Mouse (Mus musculus): Measurements from ENCODE around the gene Noa1. TPM values are rescaled to one million over a fixed set of nuclear protein-coding genes. Genes with fewer than 3 reads are reported as not detected.

Gene Noa1
- polyA plus RNA-seq, 1 experiment: 33.4 TPM

GRCm38 (mm10) chr5:77266886-77267401, 42.9 kb downstream of the Noa1 start:
- peak overlapping the region; percentile 89 for H3ac ChIP-seq (ENCODE audit: control insufficient read depth, insufficient read length, low read depth)
- peak overlapping the region; percentile 68 for H3K4me3 ChIP-seq (ENCODE audit: insufficient read depth, poor library complexity, severe bottlenecking)
- H3K79me2 ChIP-seq (ENCODE audit: control insufficient read depth, insufficient read depth): peaks cover 61% of the 10 kb centered on the region
- peaks cover 49% of the 10 kb centered on the region for H3K79me3 ChIP-seq (ENCODE audit: low read depth)
- TF ChIP-seq MYOD1 (IDR thresholded peaks at IDR 0.05; ENCODE audit: control insufficient read depth, insufficient read length, low read depth): no peak
- peaks cover 31% of the 10 kb centered on the region for H3K36me3 ChIP-seq (ENCODE audit: control insufficient read depth, insufficient read depth)
- H3K27me3 ChIP-seq (ENCODE audit: control insufficient read depth, insufficient read depth, insufficient read length): no peaks in the 10 kb centered on the region

- Histone ChIP-seq H3K4me3 (ENCODE audit: insufficient read depth, poor library complexity, severe bottlenecking) (peak overlapping the region; percentile 68), H3K36me3 (ENCODE audit: control insufficient read depth, insufficient read depth) (peaks cover 28% of the 10 kb centered on the region), H3K79me2 (ENCODE audit: control insufficient read depth, insufficient read depth) (peaks cover 54% of the 10 kb centered on the region), H3ac (ENCODE audit: control insufficient read depth, insufficient read length, low read depth) (peak overlapping the region; percentile 89), H3K27me3 (ENCODE audit: control insufficient read depth, insufficient read depth, insufficient read length) (no peaks in the 10 kb centered on the region), H3K79me3 (ENCODE audit: low read depth) (peaks cover 46% of the 10 kb centered on the region)
- TF ChIP-seq MYOG (IDR thresholded peaks at IDR 0.05; ENCODE audit: control insufficient read depth, extremely low read depth, insufficient read length) (no peak), CTCF (IDR thresholded peaks at IDR 0.05; ENCODE audit: control insufficient read depth, insufficient read depth, insufficient read length) (no peak), MAX (IDR thresholded peaks at IDR 0.05) (no peak), FOSL1 (IDR thresholded peaks at IDR 0.05; ENCODE audit: insufficient read depth, low read length, poor library complexity, severe bottlenecking) (no peak), USF1 (IDR thresholded peaks at IDR 0.05; ENCODE audit: low read depth) (no peak), CEBPB (IDR thresholded peaks at IDR 0.05; ENCODE audit: low read depth) (no peak), MYOD1 (IDR thresholded peaks at IDR 0.05; ENCODE audit: control insufficient read depth, insufficient read length, low read depth) (no peak)
These were observed 43.6 kb downstream of the Noa1 start for GRCm38 (mm10) chr5:77266066-77266885.

DNA sequence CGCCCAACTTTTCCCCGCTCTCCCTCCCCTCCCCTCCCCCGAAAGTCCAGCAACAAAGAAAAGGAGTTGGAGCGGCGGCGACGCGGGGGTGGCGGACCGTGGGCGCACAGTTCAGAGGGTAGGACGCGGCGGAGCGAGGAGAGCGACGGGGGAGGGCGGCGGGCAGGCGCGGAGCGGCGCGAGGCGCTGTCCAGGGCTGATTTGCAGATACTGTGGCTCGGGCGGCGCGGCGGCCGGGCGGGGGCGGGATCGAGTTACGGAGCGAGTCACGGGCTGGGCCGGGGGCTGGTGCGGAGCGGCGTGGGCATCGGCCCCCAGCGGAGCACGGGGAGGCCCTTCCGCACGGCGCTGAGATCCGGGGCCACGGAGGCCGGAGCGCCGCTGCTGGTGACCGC, 44.2 kb downstream of the Noa1 start:
- Histone ChIP-seq H3K79me3 (ENCODE audit: low read depth) (peaks cover 41% of the 10 kb centered on the region), H3K4me3 (ENCODE audit: insufficient read depth, poor library complexity, severe bottlenecking) (peak overlapping the region; percentile 68), H3ac (ENCODE audit: control insufficient read depth, insufficient read length, low read depth) (peak overlapping the region; percentile 89), H3K36me3 (ENCODE audit: control insufficient read depth, insufficient read depth) (peaks cover 22% of the 10 kb centered on the region), H3K27me3 (ENCODE audit: control insufficient read depth, insufficient read depth, insufficient read length) (no peaks in the 10 kb centered on the region), H3K79me2 (ENCODE audit: control insufficient read depth, insufficient read depth) (peaks cover 48% of the 10 kb centered on the region)
- no peak for TF ChIP-seq MYOG (IDR thresholded peaks at IDR 0.05; ENCODE audit: control insufficient read depth, extremely low read depth, insufficient read length)
- no peak for TF ChIP-seq USF1 (IDR thresholded peaks at IDR 0.05; ENCODE audit: low read depth)
- TF ChIP-seq MAX (IDR thresholded peaks at IDR 0.05): peak; percentile 17

DNA sequence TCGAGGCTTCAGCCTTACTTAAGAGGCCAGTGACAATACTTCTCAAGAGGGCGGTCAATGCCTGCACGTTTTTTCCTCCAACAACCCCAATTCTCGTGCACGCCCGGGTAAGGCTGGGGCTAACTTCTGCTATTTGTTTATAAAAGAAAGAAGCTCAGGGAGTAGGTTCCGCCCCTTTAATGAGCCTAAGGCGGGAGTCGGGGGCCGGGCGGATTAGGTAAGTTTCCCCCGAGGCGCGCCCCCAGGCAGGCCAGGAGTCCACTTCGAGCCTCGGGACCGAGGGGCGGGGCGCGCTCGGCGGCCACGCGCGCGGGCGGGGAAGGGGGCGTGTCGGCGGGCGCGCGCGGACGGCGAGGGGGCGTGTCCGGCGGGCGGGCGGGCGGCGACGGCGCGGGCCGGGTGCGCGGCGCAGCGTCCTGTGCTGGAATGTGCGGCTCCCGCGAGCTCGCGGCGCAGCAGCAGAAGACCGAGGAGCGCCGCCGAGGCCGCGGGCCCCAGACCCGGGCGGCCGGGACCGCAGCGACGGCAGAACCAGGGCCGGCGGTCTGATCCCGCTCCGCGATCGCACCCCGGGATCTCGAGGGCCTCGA, 44.7 kb downstream of the Noa1 start, which contains the start of gene Rest:
Gene Rest, plus strand, starts transcription at position 411 of the 590 bp plus-strand sequence.
- Histone ChIP-seq H3ac (ENCODE audit: control insufficient read depth, insufficient read length, low read depth) (peak within 1 kb of the TSS; percentile 89), H3K27me3 (ENCODE audit: control insufficient read depth, insufficient read depth, insufficient read length) (no peaks in the 10 kb centered on the region), H3K79me3 (ENCODE audit: low read depth) (peaks cover 36% of the 10 kb centered on the region), H3K79me2 (ENCODE audit: control insufficient read depth, insufficient read depth) (peaks cover 43% of the 10 kb centered on the region), H3K4me3 (ENCODE audit: insufficient read depth, poor library complexity, severe bottlenecking) (peak within 1 kb of the TSS; percentile 68), H3K36me3 (ENCODE audit: control insufficient read depth, insufficient read depth) (peaks cover 17% of the 10 kb centered on the region)
- no peak for TF ChIP-seq USF1 (IDR thresholded peaks at IDR 0.05; ENCODE audit: low read depth)
- no peak for TF ChIP-seq MAX (IDR thresholded peaks at IDR 0.05)
- no peak for TF ChIP-seq MYOD1 (IDR thresholded peaks at IDR 0.05; ENCODE audit: control insufficient read depth, insufficient read length, low read depth)

DNA sequence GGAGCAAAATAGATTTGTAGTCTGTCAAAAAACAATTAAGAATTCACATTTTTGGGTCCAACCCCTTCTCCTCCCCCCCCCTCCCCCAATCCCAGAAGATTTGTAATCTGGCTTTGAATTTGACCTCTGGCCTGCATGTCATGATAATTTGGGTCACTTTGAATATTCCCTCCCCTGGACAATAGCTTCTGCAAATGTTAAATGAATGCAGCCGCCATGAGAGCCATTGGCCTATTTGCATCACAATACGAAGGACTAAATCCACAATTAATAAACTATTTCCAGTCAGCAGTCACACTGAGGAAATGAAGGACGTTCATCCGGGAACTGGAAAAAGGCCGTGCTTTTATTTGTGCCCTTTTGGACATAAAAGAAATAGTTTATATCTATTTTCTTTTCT, 47.8 kb downstream of the Noa1 start:
- Histone ChIP-seq H3K79me3 (ENCODE audit: low read depth) (peaks cover 7% of the 10 kb centered on the region), H3K36me3 (ENCODE audit: control insufficient read depth, insufficient read depth) (no peaks in the 10 kb centered on the region), H3ac (ENCODE audit: control insufficient read depth, insufficient read length, low read depth) (no peak overlapping the region), H3K79me2 (ENCODE audit: control insufficient read depth, insufficient read depth) (peaks cover 13% of the 10 kb centered on the region), H3K27me3 (ENCODE audit: control insufficient read depth, insufficient read depth, insufficient read length) (no peaks in the 10 kb centered on the region), H3K4me3 (ENCODE audit: insufficient read depth, poor library complexity, severe bottlenecking) (no peak overlapping the region)
- TF ChIP-seq MYOG (IDR thresholded peaks at IDR 0.05; ENCODE audit: control insufficient read depth, extremely low read depth, insufficient read length) (no peak), CEBPB (IDR thresholded peaks at IDR 0.05; ENCODE audit: low read depth) (no peak), CTCF (IDR thresholded peaks at IDR 0.05; ENCODE audit: control insufficient read depth, insufficient read depth, insufficient read length) (no peak), USF1 (IDR thresholded peaks at IDR 0.05; ENCODE audit: low read depth) (no peak), FOSL1 (IDR thresholded peaks at IDR 0.05; ENCODE audit: insufficient read depth, low read length, poor library complexity, severe bottlenecking) (no peak), MAX (IDR thresholded peaks at IDR 0.05) (no peak), MYOD1 (IDR thresholded peaks at IDR 0.05; ENCODE audit: control insufficient read depth, insufficient read length, low read depth) (no peak)

DNA sequence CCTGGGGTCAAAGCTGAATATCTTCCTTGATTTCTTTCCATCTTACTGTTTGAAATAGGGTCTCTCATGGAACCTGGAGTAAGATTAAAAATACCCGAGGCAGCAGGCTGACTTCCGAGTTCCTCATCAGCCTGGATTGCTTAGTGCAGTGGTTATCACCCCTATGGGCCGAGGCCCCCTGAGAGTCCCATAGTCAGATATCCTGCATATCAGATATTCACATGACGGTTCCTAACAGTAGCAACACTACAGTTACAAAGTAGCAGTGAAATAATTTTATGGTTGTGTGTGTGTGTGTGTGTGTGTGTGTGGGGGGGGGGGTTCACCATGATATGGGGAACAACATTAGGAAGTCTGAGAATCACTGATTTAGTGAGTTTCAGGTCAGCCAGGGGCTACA, 48.7 kb downstream of the Noa1 start:
- Histone ChIP-seq H3K36me3 (ENCODE audit: control insufficient read depth, insufficient read depth) (no peaks in the 10 kb centered on the region), H3K79me3 (ENCODE audit: low read depth) (no peaks in the 10 kb centered on the region), H3K4me3 (ENCODE audit: insufficient read depth, poor library complexity, severe bottlenecking) (no peak overlapping the region), H3ac (ENCODE audit: control insufficient read depth, insufficient read length, low read depth) (no peak overlapping the region), H3K79me2 (ENCODE audit: control insufficient read depth, insufficient read depth) (peaks cover 3% of the 10 kb centered on the region), H3K27me3 (ENCODE audit: control insufficient read depth, insufficient read depth, insufficient read length) (no peaks in the 10 kb centered on the region)
- TF ChIP-seq CTCF (IDR thresholded peaks at IDR 0.05; ENCODE audit: control insufficient read depth, insufficient read depth, insufficient read length) (no peak), MYOG (IDR thresholded peaks at IDR 0.05; ENCODE audit: control insufficient read depth, extremely low read depth, insufficient read length) (no peak)

Data from C2C12 (cell line).